Mouse (Mus musculus) heart, postnatal 0 days (tissue): Measurements from ENCODE around the gene Orc6.

Source experiments
- CTCF ChIP-seq: IDR thresholded peaks from 2 replicates; pipeline ENCODE4 v1.5.1; 2016; ENCODE audit warnings: antibody characterized with exemption, control low read depth, low read depth
- EP300 ChIP-seq: IDR thresholded peaks from 2 replicates; pipeline ENCODE4 v1.6.1; 2016; ENCODE audit warnings: antibody characterized with exemption, low read depth

- TF ChIP-seq CTCF = no peak
- 0 out of 2 replicates have a peak, but pooled peaks have one; percentile 26 for TF ChIP-seq EP300
Observed at GRCm38 (mm10) chr8:85329506-85329905, 30.1 kb downstream of the Orc6 start.
